Mouse (Mus musculus) C2C12 (cell line): Measurements from ENCODE around the gene Islr.

Experiments
- CEBPB ChIP-seq: IDR thresholded peaks from one replicate; pipeline ENCODE4 v1.6.1; 2011; ENCODE audit warnings: low read depth, mild to moderate bottlenecking, control low read depth, moderate library complexity
- CTCF ChIP-seq: IDR thresholded peaks from one replicate; pipeline ENCODE4 v1.5.1; 2011; ENCODE audit not compliant: control insufficient read depth, insufficient read depth, insufficient read length

GRCm38 (mm10) chr9:58113279-58113884 is 90.7 kb downstream of the Islr start:
- TF ChIP-seq CEBPB = no peak
- no peak for TF ChIP-seq CTCF
